Mouse (Mus musculus) kidney, embryonic 16.5 days (tissue): ENCODE measurements around the gene Gm26661. TPM values are rescaled to one million over a fixed set of nuclear protein-coding genes. Genes with fewer than 3 reads are reported as not detected.

Experiments
- ATAC-seq: fragments of 200-750 bp; cut with Nextera tagmentation; 2 replicates; pipeline ENCODE4 v1.8.0; 2017; ENCODE audit warnings: moderate TSS enrichment; ENCODE audit not compliant: low FRiP score, low TSS enrichment
- H3K27ac ChIP-seq: fragments of 300-500 bp; sonication (generic); 2 replicates; pipeline ENCODE4 v1.5.1; 2014; ENCODE audit warnings: low read length
- H3K27me3 ChIP-seq: fragments of 300-500 bp; sonication (generic); 2 replicates; pipeline ENCODE4 v1.6.1; 2014; ENCODE audit warnings: low read length, control low read depth, mixed read lengths; ENCODE audit not compliant: insufficient read depth
- H3K36me3 ChIP-seq: fragments of 300-500 bp; sonication (generic); 2 replicates; pipeline ENCODE4 v1.6.1; 2014; ENCODE audit warnings: low read length, control low read depth, mixed read lengths; ENCODE audit not compliant: insufficient read depth
- H3K4me1 ChIP-seq: fragments of 300-500 bp; sonication (generic); 2 replicates; pipeline ENCODE4 v1.6.1; 2014; ENCODE audit warnings: low read length, control low read depth, mixed read lengths; ENCODE audit not compliant: insufficient read depth
- H3K4me2 ChIP-seq: fragments of 300-500 bp; sonication (generic); replicated peaks from 2 replicates; pipeline ENCODE4 v1.6.1; 2014; ENCODE audit warnings: low read depth, low read length
- H3K4me3 ChIP-seq: fragments of 300-500 bp; sonication (generic); 2 replicates; pipeline ENCODE4 v1.5.1; 2014; ENCODE audit warnings: mild to moderate bottlenecking, low read length
- H3K9ac ChIP-seq: fragments of 300-500 bp; sonication (generic); replicated peaks from 2 replicates; pipeline ENCODE4 v1.6.1; 2014; ENCODE audit warnings: low read length
- H3K9me3 ChIP-seq: fragments of 300-500 bp; sonication (generic); 2 replicates; pipeline ENCODE4 v1.6.1; 2016; ENCODE audit warnings: low read length, control low read depth
- WGBS: fragments of 180-500 bp; shearing (Covaris S2); extraction: QIAGEN DNeasy Blood & Tissue Kit; methylation state at CpG from one replicate; pipeline ENCODE4 v1.1.7; 2014; 5-methylcytosine and 5-hydroxymethylcytosine counted together
- polyA plus RNA-seq: library from polyadenylated mRNA; unstranded; fragments of >200 nt; fragmentation: Nextera tagmentation; extraction: Ambion mirVana; gene quantifications from 2 replicates; pipeline ENCODE4 v1.2.1, GENCODE M21; 2015

Gene Gm26661
- not detected in 2 replicates for polyA plus RNA-seq

DNA sequence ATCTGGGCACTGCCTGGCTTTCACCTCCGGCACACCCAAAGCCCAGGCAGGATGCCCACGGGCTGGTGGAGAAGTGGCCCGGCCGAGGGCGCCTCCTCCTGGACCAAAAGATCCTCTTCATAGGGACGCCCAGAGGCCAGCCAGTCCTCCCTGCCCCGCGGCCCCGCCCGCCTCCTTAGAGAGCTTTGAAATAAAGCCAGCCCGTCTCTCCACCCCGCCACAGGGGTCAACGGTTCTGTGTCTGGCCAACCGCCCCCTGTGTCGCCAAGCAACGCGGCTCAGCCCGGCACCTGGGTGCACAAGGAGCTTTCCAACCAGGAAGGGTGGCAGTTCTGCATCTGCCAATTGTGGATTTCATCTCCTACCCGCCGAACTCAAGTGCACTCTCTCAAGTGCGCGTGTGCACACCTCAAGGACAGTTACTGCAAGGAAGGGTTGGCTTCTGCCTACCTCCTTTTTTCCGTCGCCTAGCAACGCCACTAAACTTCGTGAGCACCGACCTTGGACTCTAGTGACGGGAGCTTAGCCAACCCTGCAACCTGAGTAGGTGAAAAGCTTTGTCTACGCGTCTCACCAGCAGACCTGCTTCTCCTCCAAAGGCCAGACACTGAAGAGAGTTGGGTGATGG is at the start of gene Gm26661:
TSS of gene Gm26661 (plus strand) at position 56 of the 628 bp plus-strand sequence.
- Histone ChIP-seq H3K36me3 (no peaks in the 10 kb centered on the region), H3K9me3 (no peaks in the 10 kb centered on the region), H3K4me2 (peak within 1 kb of the TSS; percentile 65), H3K27me3 (no peaks in the 10 kb centered on the region), H3K27ac (no peak within 1 kb of the TSS), H3K4me1 (peaks cover 12% of the 10 kb centered on the region), H3K9ac (peak within 1 kb of the TSS; percentile 31; the same call in 1 of the 2 replicates), H3K4me3 (peak within 1 kb of the TSS; percentile 43)
- ATAC-seq: peak; percentile 95
- WGBS: under 1% methylated on average over 30 of the region's 30 CpGs

DNA sequence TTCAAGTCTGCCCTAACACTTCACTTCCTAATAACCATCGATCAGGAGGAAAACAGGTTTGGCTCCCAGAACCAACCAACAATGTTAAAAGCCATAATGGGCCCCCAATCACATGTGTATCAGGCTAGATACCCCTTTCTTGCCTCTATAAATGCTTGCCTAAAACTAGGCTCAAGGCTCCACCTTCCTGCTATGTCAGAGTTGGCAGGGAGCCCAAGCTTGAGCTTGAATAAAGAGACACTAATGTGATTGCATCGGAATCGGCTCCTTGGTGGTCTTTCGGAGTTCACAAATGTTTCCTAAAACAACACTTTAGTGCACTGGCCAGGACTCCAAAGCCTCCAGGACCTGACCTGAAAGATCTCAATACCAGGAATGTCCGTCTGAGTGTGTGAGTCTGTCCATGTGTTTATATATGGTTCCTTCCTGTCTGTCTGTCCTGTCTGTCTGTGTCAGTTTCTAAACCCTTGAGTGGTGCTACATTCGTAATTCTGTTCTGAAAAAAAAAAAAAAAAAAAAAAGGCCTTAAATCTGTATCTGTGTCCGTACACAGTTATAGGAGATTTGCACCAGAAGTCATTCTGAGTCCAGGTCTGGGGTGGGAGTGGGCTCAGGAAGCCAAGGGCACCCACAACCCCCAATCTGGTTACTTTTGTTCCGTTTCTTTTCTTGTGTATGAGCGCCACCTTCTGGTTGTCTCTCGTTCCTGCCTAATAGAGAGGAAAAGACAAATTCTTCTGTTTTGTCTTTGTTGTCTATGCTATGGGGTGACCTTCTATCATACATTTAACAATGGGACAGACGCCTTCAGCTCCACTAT is 42.2 kb upstream of the Gm26661 start:
- H3K27me3 ChIP-seq: no peaks in the 10 kb centered on the region
- peak overlapping the region; percentile 42 for H3K4me2 ChIP-seq
- H3K4me3 ChIP-seq: no peak overlapping the region
- H3K27ac ChIP-seq: no peak overlapping the region
- peak; percentile 92 for ATAC-seq
- WGBS: 28% methylated on average over 11 of the region's 11 CpGs
- no peaks in the 10 kb centered on the region for H3K36me3 ChIP-seq
- no peaks in the 10 kb centered on the region for H3K4me1 ChIP-seq
- H3K9ac ChIP-seq: 0 out of 2 replicates have a peak overlapping the region, but pooled peaks have one; percentile 27
- H3K9me3 ChIP-seq: no peaks in the 10 kb centered on the region

DNA sequence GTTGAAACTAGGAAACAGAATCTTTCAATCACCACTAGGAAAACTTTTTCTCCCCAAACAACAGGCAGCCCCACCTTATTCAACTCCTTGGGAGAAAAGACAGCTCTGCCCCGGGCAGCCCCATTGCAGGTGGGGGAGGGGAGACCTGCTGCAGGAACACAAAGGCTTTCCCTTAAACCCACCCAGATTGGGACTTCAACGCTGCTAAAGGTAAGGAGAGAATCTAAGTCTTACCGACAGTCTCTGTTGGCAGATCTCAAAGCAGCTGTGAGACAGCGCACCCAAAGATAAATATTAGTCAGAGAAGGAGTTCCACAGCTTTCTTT is 41.7 kb upstream of the Gm26661 start:
- Histone ChIP-seq H3K9ac (0 out of 2 replicates have a peak overlapping the region, but pooled peaks have one; percentile 27), H3K27ac (no peak overlapping the region), H3K9me3 (no peaks in the 10 kb centered on the region), H3K4me2 (peak overlapping the region; percentile 42), H3K27me3 (no peaks in the 10 kb centered on the region), H3K36me3 (no peaks in the 10 kb centered on the region), H3K4me3 (no peak overlapping the region), H3K4me1 (no peaks in the 10 kb centered on the region)
- WGBS: 13% methylated on average over 4 of the region's 4 CpGs
- peak; percentile 83 for ATAC-seq

DNA sequence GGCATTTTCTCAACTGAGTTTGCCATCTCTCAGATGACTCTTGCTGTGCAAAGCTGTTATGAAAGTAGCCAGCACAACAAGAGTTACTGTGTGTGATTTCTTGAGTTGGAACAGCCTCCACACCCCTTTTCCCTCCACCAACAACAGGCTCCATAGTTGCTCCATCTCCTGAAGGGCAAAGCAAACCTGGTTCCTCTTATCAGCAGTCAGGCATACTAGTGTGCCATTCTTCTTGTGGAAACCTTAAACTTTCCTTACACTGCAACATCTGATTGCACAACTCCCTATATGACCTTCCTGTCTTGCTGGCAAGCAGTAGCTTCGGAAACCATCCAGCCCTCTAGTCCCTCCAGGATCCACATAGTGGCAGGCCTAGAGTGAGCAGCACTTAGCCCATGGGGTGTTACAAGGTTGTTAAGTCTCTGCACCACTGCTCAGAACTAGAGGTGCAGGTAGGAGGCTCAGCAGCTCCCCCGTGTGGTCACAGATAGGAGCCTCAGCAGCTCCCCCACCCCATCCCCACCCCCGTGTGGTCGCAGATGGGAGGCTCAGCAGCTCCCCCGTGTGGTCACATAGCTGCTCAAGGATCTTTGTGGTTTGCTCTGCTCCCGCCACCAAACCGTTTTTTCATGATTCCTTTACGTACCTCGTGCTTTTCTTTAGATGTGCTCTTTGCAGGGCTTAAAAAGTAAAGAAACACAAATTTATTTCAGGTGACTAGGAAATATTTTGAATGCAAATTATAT is 25.6 kb upstream of the Gm26661 start:
- no peaks in the 10 kb centered on the region for H3K36me3 ChIP-seq
- H3K9ac ChIP-seq: no peak overlapping the region
- ATAC-seq: peak; percentile 95
- no peak overlapping the region for H3K27ac ChIP-seq
- H3K4me3 ChIP-seq: no peak overlapping the region
- no peaks in the 10 kb centered on the region for H3K27me3 ChIP-seq
- no peak overlapping the region for H3K4me2 ChIP-seq
- H3K4me1 ChIP-seq: no peaks in the 10 kb centered on the region
- 9% methylated on average over 9 of the region's 9 CpGs for WGBS
- H3K9me3 ChIP-seq: no peaks in the 10 kb centered on the region

DNA sequence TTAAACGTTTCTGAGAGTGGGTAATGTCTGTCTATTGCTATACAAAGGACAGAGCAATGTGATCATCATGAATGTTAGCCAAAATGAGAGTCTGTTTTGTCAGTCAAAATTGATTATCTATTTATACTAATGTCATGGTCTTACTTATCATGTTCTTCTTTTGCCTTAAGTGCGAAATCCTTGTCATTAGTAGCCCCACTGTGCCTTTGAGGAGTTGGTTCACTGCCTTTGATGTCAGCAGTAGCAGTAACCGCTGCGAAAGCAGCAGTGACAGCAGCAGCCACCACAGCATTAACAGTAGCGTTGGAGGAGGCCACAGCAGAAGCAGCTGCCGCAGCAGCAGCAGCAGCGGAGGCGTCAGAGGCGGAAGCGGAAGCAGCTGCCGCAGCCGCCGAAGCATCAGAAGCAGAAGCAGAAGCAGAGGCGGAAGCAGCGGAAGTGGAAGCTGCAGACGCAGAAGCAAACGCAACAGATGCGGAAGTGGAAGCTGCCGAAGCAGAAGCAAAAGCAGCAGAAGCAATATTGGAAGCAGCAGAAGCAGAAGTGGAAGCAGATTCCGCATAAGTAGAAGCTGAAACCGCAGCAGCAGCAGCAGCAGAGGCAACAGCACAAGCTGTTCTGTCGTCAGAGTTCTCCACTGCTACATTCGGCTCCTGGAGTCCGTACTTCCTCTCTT is 17.5 kb upstream of the Gm26661 start:
- Histone ChIP-seq H3K4me1 (no peaks in the 10 kb centered on the region), H3K27me3 (no peaks in the 10 kb centered on the region), H3K27ac (no peak overlapping the region), H3K4me2 (peak overlapping the region; percentile 52), H3K9ac (peak overlapping the region; percentile 62), H3K9me3 (no peaks in the 10 kb centered on the region), H3K4me3 (peak overlapping the region; percentile 51), H3K36me3 (no peaks in the 10 kb centered on the region)
- peak; percentile 87; the same call in 1 of the 2 replicates for ATAC-seq
- WGBS: 38% methylated on average over 24 of the region's 24 CpGs

DNA sequence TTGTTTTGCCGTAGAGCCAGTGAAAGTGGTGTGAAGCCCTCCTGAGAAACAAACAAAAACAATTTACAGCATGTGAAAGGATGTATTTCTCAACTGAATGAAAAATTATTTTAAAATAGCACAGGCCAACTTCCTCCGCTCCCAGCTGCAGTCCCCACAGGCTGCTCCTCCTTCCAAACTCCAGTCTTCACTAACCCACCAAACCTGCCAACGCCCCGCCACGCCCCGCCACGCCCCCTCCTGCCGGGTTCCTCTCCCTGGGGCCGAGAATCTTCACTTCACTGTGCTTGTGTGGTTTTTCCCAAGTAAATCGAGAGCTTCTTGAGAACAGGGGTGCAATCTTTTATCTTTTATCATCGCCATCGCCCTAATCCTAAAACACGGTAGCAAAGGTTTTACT is 5.3 kb upstream of the Gm26661 start:
- 34% methylated on average over 13 of the region's 13 CpGs for WGBS
- no peak for ATAC-seq
- H3K36me3 ChIP-seq: no peaks in the 10 kb centered on the region

DNA sequence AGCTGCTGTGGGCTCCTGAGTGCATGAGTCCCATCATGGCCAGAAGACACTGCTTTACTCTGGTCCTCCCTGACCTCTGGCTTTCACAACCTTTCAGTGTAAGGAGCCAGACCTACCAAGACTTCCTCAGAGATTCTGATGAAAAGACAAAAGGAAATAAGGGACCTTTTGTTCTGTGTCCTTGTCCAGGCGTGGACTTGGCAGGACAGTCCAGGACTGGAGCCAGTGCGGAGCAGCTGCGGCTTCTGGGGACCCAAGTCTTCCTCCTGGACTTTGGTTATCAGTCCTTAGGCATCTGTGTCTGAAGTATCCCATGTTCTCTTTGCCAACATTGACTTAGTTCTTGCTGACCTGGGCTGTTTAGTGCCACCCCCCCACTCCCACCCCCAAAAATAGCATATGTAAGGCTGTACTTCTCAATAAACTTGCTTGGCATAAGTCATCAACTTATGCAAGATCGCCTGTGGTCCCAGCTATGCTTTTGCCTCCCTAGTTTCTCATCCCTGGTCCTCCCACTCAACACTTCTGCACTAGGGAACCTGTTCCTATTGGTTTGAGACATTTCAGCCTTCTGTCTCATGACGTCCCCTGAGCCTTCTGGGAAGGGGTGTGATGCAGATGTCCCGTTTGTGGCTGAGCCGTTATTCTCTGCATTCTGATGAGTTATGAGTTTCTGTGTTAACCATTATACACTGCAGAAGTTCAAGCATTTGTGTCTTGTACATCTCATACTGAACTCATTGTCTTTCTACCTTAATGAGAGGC is 1.9 kb upstream of the Gm26661 start:
- Histone ChIP-seq H3K27me3 (no peaks in the 10 kb centered on the region), H3K4me3 (no peak overlapping the region), H3K36me3 (no peaks in the 10 kb centered on the region), H3K9me3 (no peaks in the 10 kb centered on the region), H3K4me2 (no peak overlapping the region), H3K4me1 (peaks cover 12% of the 10 kb centered on the region), H3K27ac (no peak overlapping the region), H3K9ac (no peak overlapping the region)
- no peak for ATAC-seq
- 82% methylated on average over 7 of the region's 7 CpGs for WGBS

More for the DNA sequence above, 5.3 kb upstream of the Gm26661 start:
- H3K4me2 ChIP-seq: no peak overlapping the region
- H3K27me3 ChIP-seq: no peaks in the 10 kb centered on the region
- no peaks in the 10 kb centered on the region for H3K9me3 ChIP-seq
- no peak overlapping the region for H3K9ac ChIP-seq
- no peak overlapping the region for H3K4me3 ChIP-seq
- no peak overlapping the region for H3K27ac ChIP-seq
- peaks cover 2% of the 10 kb centered on the region; the same call in 1 of the 2 replicates for H3K4me1 ChIP-seq

DNA sequence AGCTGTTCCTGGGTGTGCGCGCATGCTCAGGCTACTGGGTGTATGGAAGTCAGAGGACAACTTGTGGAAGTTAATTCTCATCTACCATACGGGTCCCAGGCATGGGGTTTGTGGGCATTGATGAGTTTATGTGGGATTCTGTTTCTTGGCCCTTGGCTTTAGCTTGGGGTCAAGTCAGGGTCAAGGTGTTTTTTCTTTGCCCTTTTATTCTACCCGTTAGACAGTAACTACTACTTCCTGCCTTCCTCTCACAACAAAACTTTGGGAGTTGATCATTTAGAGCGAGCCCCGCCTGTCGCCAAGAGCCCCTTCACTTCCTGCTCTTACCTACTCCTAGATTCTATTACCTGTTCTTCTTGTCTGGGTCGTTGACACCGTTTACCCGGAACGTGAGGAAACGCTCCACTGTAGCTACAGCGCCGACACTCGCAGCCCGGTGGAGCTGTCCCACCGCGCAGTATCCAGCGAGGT is 291 bp upstream of the Gm26661 start:
- 12% methylated on average over 19 of the region's 19 CpGs for WGBS
- Histone ChIP-seq H3K4me2 (peak overlapping the region; percentile 65), H3K27ac (no peak overlapping the region), H3K9me3 (no peaks in the 10 kb centered on the region), H3K36me3 (no peaks in the 10 kb centered on the region), H3K9ac (peak overlapping the region; percentile 31; the same call in 1 of the 2 replicates), H3K4me1 (peaks cover 12% of the 10 kb centered on the region), H3K27me3 (no peaks in the 10 kb centered on the region), H3K4me3 (peak overlapping the region; percentile 43)
- 0 out of 2 replicates have a peak, but pooled peaks have one; percentile 10 for ATAC-seq

DNA sequence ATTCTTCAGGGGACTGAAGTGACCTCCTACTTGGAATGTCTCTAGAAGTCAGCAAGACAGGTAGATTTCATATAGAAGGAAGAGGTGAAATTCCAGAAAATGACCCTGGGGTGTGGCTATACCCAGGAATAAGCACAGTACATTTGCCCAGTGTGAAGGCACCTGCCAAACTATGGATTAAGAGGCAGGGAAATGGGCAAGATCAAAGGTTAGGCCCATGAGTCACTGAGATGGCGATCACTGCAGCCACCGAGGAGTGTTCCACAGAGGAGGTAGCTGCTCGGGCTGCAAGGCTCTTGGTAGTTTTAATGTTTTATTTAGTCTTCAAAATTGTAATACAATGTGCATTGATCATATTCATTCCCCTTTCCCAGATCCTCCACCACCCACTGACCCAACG is 4.6 kb downstream of the Gm26661 start:
- Histone ChIP-seq H3K9ac (no peak overlapping the region), H3K27ac (no peak overlapping the region), H3K36me3 (no peaks in the 10 kb centered on the region), H3K4me1 (peaks cover 10% of the 10 kb centered on the region), H3K27me3 (no peaks in the 10 kb centered on the region), H3K4me2 (no peak overlapping the region), H3K9me3 (peaks cover 5% of the 10 kb centered on the region; the same call in 1 of the 2 replicates), H3K4me3 (no peak overlapping the region)
- no peak for ATAC-seq
- 81% methylated on average over 4 of the region's 4 CpGs for WGBS
